Mouse (Mus musculus) limb, embryonic 12.5 days (tissue): ENCODE data around the gene Abtb2. TPM values are rescaled to one million over a fixed set of nuclear protein-coding genes. Genes with fewer than 3 reads are reported as not detected.
A peak's percentile ranks its signal among the peaks of the same experiment; 100 is the strongest.

Experiments
- ATAC-seq: fragments of 200-750 bp; cut with Nextera tagmentation; 2 replicates; pipeline ENCODE4 v1.8.0; 2017; ENCODE audit warnings: low read depth, moderate TSS enrichment; ENCODE audit not compliant: insufficient number of reproducible peaks, insufficient read depth, low FRiP score, low TSS enrichment
- H3K27ac ChIP-seq: fragments of 300-500 bp; sonication (generic); 2 replicates; pipeline ENCODE4 v1.5.1; 2016; ENCODE audit warnings: mild to moderate bottlenecking, moderate library complexity
- H3K27me3 ChIP-seq: fragments of 300-500 bp; sonication (generic); 2 replicates; pipeline ENCODE4 v1.6.1; 2016; ENCODE audit warnings: mild to moderate bottlenecking, moderate library complexity
- H3K36me3 ChIP-seq: fragments of 300-500 bp; sonication (generic); 2 replicates; pipeline ENCODE4 v1.6.1; 2016; ENCODE audit warnings: mild to moderate bottlenecking, moderate library complexity
- H3K4me1 ChIP-seq: fragments of 300-500 bp; sonication (generic); replicated peaks from 2 replicates; pipeline ENCODE4 v1.6.1; 2016
- H3K4me2 ChIP-seq: fragments of 300-500 bp; sonication (generic); 2 replicates; pipeline ENCODE4 v1.6.1; 2016; ENCODE audit warnings: mild to moderate bottlenecking, moderate library complexity
- H3K4me3 ChIP-seq: fragments of 300-500 bp; sonication (generic); replicated peaks from 2 replicates; pipeline ENCODE4 v1.5.1; 2016; ENCODE audit warnings: mild to moderate bottlenecking
- H3K9ac ChIP-seq: fragments of 300-500 bp; sonication (generic); replicated peaks from 2 replicates; pipeline ENCODE4 v1.6.1; 2016; ENCODE audit warnings: mild to moderate bottlenecking, moderate library complexity
- H3K9me3 ChIP-seq: fragments of 300-500 bp; sonication (generic); 2 replicates; pipeline ENCODE4 v1.6.1; 2016; ENCODE audit warnings: mild to moderate bottlenecking, moderate library complexity
- WGBS: fragments of 180-500 bp; shearing (Covaris S2); methylation state at CpG from one replicate; pipeline ENCODE4 v1.1.7; 2016; 5-methylcytosine and 5-hydroxymethylcytosine counted together
- polyA plus RNA-seq: library from polyadenylated mRNA; unstranded; fragments of >200 nt; fragmentation: Nextera tagmentation; extraction: Ambion mirVana; gene quantifications from 2 replicates; pipeline ENCODE4 v1.2.1, GENCODE M21; 2016

The Abtb2 gene
- polyA plus RNA-seq, 1 experiment from 2014 or later, result 19.6 TPM

- Histone ChIP-seq H3K27me3 (no peaks in the 10 kb centered on the region), H3K36me3 (no peaks in the 10 kb centered on the region), H3K9me3 (no peaks in the 10 kb centered on the region), H3K4me3 (no peak overlapping the region), H3K4me2 (no peak overlapping the region), H3K9ac (no peak overlapping the region), H3K27ac (peak overlapping the region; percentile 56), H3K4me1 (peaks cover 81% of the 10 kb centered on the region)
- no peak for ATAC-seq
- WGBS, result 69% methylated on average over 3 of the region's 3 CpGs
Observed at GRCm38 (mm10) chr2:103586423-103586822, 20.3 kb downstream of the Abtb2 start.

DNA sequence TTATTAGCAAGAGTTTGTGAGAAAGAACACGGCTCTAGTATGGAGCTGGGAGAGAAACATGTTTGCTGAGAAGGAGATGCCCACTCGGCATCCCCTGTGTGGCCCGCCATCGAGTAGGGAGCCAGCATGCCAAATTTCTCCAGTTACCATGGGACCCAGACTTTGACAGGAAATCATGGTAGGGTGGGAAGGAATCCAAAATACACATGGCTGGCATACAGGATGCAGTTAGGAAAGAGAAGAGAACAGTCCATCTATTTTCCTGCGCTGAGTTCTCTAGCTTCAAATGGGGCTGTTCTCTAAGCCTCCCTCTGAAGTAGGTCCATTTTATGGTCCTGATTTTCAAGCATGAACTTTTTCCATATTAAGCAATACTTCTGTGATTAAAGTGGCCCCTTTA is 22.7 kb downstream of the Abtb2 start:
- Histone ChIP-seq H3K36me3 (no peaks in the 10 kb centered on the region), H3K27me3 (no peaks in the 10 kb centered on the region), H3K27ac (peak overlapping the region; percentile 85), H3K4me2 (no peak overlapping the region), H3K4me1 (peaks cover 86% of the 10 kb centered on the region), H3K4me3 (no peak overlapping the region), H3K9me3 (no peaks in the 10 kb centered on the region), H3K9ac (no peak overlapping the region)
- WGBS, result 61% methylated on average over 5 of the region's 5 CpGs
- no peak for ATAC-seq

- WGBS, result 73% methylated on average over 4 of the region's 4 CpGs
Observed at GRCm38 (mm10) chr2:103589400-103589799, 23.3 kb downstream of the Abtb2 start.

DNA sequence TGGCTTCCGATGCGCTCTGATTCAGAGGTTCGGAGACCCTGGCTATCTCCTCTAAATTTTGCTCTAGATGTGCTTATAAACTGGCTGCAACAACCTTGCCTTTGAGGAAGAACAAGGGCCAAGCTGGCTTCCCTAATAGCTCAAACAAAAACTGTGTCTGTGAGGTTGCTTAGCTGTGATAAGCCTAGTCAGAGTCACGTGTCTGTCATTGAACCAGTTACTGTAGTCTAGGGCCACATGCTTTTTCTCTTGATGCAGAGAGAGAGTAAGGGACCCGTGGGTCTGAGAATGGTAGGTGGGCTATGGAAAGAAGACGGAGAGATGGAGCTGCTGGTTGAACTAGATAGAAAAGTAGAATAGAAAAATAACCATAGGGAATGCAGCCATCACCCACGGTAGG is 24.5 kb downstream of the Abtb2 start:
- Histone ChIP-seq H3K4me1 (peaks cover 85% of the 10 kb centered on the region), H3K9me3 (no peaks in the 10 kb centered on the region), H3K4me3 (no peak overlapping the region), H3K27me3 (no peaks in the 10 kb centered on the region), H3K36me3 (no peaks in the 10 kb centered on the region), H3K4me2 (no peak overlapping the region), H3K27ac (no peak overlapping the region), H3K9ac (no peak overlapping the region)
- 85% methylated on average over 7 of the region's 7 CpGs for WGBS
- no peak for ATAC-seq

More at GRCm38 (mm10) chr2:103589400-103589799, 23.3 kb downstream of the Abtb2 start:
- Histone ChIP-seq H3K4me3 (no peak overlapping the region), H3K36me3 (no peaks in the 10 kb centered on the region), H3K4me2 (no peak overlapping the region), H3K9me3 (no peaks in the 10 kb centered on the region), H3K27me3 (no peaks in the 10 kb centered on the region), H3K9ac (no peak overlapping the region), H3K4me1 (peaks cover 84% of the 10 kb centered on the region), H3K27ac (peak overlapping the region; percentile 85)
- ATAC-seq, result no peak

DNA sequence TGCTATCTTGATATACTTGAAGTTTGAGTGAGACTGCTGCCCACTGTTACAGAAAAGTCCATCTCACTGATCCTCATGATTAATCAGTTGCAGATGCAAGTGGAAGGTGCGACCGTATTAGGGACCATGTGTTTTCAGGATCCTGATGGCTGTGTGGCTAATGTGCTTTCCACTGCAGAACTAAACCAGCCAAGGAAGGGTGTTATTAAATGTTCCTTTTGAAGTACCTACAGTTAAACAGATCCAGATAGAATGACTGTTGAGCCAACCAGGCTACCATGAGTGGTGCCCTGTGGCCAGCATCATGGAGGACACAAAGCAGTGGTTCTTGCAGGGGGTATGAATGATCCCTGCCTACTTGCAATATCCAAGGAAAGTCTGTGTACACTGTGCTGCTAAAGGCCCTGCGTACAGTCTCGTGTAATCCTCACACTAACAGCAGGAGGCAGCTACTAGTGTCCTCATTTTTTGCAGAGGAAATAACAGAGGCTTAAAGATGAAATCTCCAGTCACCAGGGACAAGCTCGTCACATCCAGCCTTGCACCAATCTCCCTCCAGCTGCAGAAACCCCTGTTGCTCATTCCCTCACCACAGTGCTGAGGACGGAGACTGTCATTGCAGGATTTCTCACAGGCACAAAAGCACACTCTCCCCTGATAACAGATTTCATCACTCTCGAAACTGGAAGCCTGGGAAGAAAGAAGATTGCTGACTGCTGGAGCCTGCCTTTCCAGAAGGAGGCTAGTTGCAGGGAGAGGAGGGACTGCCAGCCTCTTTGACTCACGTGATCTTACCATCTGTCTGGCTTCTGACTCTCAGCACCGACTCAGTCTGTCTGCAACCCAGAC is 25.9 kb downstream of the Abtb2 start:
- Histone ChIP-seq H3K9ac (no peak overlapping the region), H3K4me2 (peak overlapping the region; percentile 22; the same call in 1 of the 2 replicates), H3K27ac (peak overlapping the region; percentile 72), H3K9me3 (no peaks in the 10 kb centered on the region), H3K4me3 (no peak overlapping the region), H3K4me1 (peaks cover 84% of the 10 kb centered on the region), H3K36me3 (no peaks in the 10 kb centered on the region), H3K27me3 (no peaks in the 10 kb centered on the region)
- 17% methylated on average over 9 of the region's 9 CpGs for WGBS
- peak; percentile 44; the same call in 1 of the 2 replicates for ATAC-seq

DNA sequence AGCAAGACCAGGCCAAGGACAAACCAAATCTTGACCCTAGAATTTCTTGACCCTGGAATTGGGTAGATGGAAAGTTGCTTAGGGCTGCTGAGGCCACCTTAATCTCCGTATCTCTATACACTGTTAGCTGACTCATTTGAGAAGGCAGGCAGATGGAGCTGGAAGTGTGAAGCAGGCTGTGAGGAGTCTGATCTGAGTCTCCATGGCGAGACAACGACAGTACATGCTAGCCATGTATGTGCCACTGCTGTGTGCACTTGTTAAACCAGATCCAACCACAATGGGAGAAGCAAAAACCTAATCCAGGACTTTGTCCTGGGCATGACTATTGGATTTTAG is 26.4 kb downstream of the Abtb2 start:
- H3K27me3 ChIP-seq, result no peaks in the 10 kb centered on the region
- H3K4me1 ChIP-seq, result peaks cover 78% of the 10 kb centered on the region
- H3K4me2 ChIP-seq, result no peak overlapping the region
- no peak for ATAC-seq
- no peaks in the 10 kb centered on the region for H3K9me3 ChIP-seq
- no peak overlapping the region for H3K4me3 ChIP-seq
- WGBS, result 59% methylated on average over 3 of the region's 3 CpGs
- H3K27ac ChIP-seq, result peak overlapping the region; percentile 72
- no peaks in the 10 kb centered on the region for H3K36me3 ChIP-seq
- no peak overlapping the region for H3K9ac ChIP-seq

DNA sequence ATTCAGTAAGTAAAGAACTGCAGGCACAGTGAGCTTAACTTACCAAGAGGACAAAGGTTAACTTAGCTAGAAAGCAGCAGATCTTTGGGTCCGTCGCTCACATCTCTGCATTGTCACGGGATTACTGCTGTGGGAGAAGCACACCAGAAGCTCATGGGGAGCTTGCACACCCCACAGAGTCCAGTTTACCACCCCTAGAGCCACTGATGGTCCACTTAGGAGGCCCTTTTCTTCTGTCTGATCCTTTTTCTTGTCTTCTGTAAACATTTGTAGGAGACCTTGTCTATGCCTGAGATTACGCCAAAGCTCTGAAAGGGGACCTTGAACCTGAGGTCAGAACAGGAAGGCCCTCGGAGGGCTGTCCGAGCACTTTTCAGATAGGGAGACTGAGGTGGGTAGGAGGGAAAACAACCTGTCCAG is 28.5 kb downstream of the Abtb2 start:
- no peak for ATAC-seq

GRCm38 (mm10) chr2:103595028-103595651 is 29.0 kb downstream of the Abtb2 start:
- Histone ChIP-seq H3K27ac (0 out of 2 replicates have a peak overlapping the region, but pooled peaks have one; percentile 13), H3K9me3 (no peaks in the 10 kb centered on the region), H3K27me3 (no peaks in the 10 kb centered on the region), H3K4me1 (peaks cover 79% of the 10 kb centered on the region), H3K9ac (no peak overlapping the region), H3K4me2 (0 out of 2 replicates have a peak overlapping the region, but pooled peaks have one; percentile 4), H3K4me3 (no peak overlapping the region), H3K36me3 (no peaks in the 10 kb centered on the region)
- 41% methylated on average over 5 of the region's 5 CpGs for WGBS
- no peak for ATAC-seq

More for the DNA sequence above, 28.5 kb downstream of the Abtb2 start:
- no peaks in the 10 kb centered on the region for H3K9me3 ChIP-seq
- no peak overlapping the region for H3K9ac ChIP-seq
- 0 out of 2 replicates have a peak overlapping the region, but pooled peaks have one; percentile 4 for H3K4me2 ChIP-seq
- H3K4me3 ChIP-seq, result no peak overlapping the region
- 0 out of 2 replicates have a peak overlapping the region, but pooled peaks have one; percentile 25 for H3K27ac ChIP-seq
- H3K36me3 ChIP-seq, result no peaks in the 10 kb centered on the region
- no peaks in the 10 kb centered on the region for H3K27me3 ChIP-seq
- WGBS, result 84% methylated on average over 6 of the region's 6 CpGs
- peaks cover 79% of the 10 kb centered on the region for H3K4me1 ChIP-seq

- no peak overlapping the region for H3K4me3 ChIP-seq
- ATAC-seq, result no peak
- H3K27me3 ChIP-seq, result no peaks in the 10 kb centered on the region
- H3K9ac ChIP-seq, result no peak overlapping the region
- H3K9me3 ChIP-seq, result no peaks in the 10 kb centered on the region
- no peak overlapping the region; the same call in 1 of the 2 replicates for H3K27ac ChIP-seq
- H3K36me3 ChIP-seq, result no peaks in the 10 kb centered on the region
- 37% methylated on average over 1 of the region's 1 CpGs for WGBS
- peaks cover 82% of the 10 kb centered on the region for H3K4me1 ChIP-seq
- no peak overlapping the region for H3K4me2 ChIP-seq
Observed at GRCm38 (mm10) chr2:103599296-103599695, 33.2 kb downstream of the Abtb2 start.

DNA sequence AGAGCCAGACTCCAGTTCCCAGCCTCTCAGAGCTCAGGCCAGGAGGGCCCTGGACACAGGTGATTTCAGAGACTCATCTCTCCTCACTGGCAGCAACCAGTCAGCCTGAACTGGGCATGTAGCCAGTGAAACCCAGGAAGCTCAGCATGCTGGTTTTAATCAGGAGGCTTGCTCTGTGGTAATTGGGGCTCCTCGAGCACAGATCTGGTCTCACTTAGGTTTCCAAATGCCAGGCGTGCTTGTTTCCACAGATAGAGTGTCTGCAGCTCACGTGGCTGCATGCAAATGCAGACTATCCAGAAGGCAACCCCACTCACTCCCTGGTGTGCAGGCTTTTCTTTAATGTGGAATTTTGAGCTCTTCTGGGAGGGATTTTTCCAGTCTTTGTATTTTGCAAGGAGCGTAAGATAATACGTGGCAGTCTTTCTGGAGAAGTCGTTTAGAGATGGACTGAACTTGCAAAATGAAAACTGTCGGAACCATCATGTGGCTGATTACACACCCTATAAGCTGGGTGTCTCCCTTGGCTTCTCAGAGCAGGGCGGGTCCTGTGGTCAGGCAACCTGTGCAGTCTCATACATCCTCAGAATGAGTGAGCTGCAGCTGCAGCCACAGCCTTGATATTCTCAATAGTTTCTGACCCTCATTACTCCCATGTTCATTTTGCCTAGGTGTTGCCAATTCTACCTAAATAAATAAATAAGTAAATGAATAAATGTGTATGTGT is 34.2 kb downstream of the Abtb2 start:
- peaks cover 71% of the 10 kb centered on the region for H3K4me1 ChIP-seq
- peak overlapping the region; percentile 83 for H3K27ac ChIP-seq
- H3K27me3 ChIP-seq, result no peaks in the 10 kb centered on the region
- WGBS, result 21% methylated on average over 8 of the region's 8 CpGs
- H3K4me2 ChIP-seq, result peak overlapping the region; percentile 20
- ATAC-seq, result peak; percentile 85
- no peak overlapping the region for H3K4me3 ChIP-seq
- H3K9ac ChIP-seq, result no peak overlapping the region
- H3K9me3 ChIP-seq, result no peaks in the 10 kb centered on the region
- H3K36me3 ChIP-seq, result no peaks in the 10 kb centered on the region

- no peaks in the 10 kb centered on the region for H3K9me3 ChIP-seq
- H3K36me3 ChIP-seq, result no peaks in the 10 kb centered on the region
- no peak overlapping the region for H3K9ac ChIP-seq
- 43% methylated on average over 1 of the region's 1 CpGs for WGBS
- ATAC-seq, result no peak
- H3K4me3 ChIP-seq, result no peak overlapping the region
- H3K27ac ChIP-seq, result peak overlapping the region; percentile 42; the same call in 1 of the 2 replicates
- H3K4me2 ChIP-seq, result no peak overlapping the region
- H3K27me3 ChIP-seq, result no peaks in the 10 kb centered on the region
- peaks cover 63% of the 10 kb centered on the region for H3K4me1 ChIP-seq
Observed at GRCm38 (mm10) chr2:103601126-103601525, 35.0 kb downstream of the Abtb2 start.
